Mouse (Mus musculus) olfactory bulb, adult 2 months (tissue): ENCODE results near the gene Ntn5. TPM values are rescaled to one million over a fixed set of nuclear protein-coding genes. Genes with fewer than 3 reads are reported as not detected.

Source experiments
- H3K27ac ChIP-seq: fragments of 200-500 bp; 2 replicates; pipeline ENCODE4 v1.5.1; 2012; ENCODE audit warnings: low read depth, low read length; ENCODE audit not compliant: insufficient read depth
- H3K4me1 ChIP-seq: fragments of 200-500 bp; 2 replicates; pipeline ENCODE4 v1.6.1; 2012; ENCODE audit warnings: low read length; ENCODE audit not compliant: control insufficient read depth, insufficient read depth
- H3K4me3 ChIP-seq: fragments of 200-500 bp; 2 replicates; pipeline ENCODE4 v1.5.1; 2012; ENCODE audit warnings: mild to moderate bottlenecking, low read depth, low read length, moderate library complexity; ENCODE audit not compliant: insufficient read depth
- CTCF ChIP-seq: fragments of 200-500 bp; IDR thresholded peaks from 2 replicates; pipeline ENCODE4 v1.5.1; 2012; ENCODE audit warnings: low read depth, mild to moderate bottlenecking, low read length, moderate library complexity; ENCODE audit not compliant: insufficient read depth
- POLR2A ChIP-seq: fragments of 200-500 bp; IDR thresholded peaks from 2 replicates; pipeline ENCODE4 v1.6.1; 2012; ENCODE audit warnings: mild to moderate bottlenecking, low read depth, low read length, moderate library complexity; ENCODE audit not compliant: insufficient read depth
- WGBS: fragments of 180-500 bp; shearing (Covaris S2); methylation state at CpG from one replicate; pipeline ENCODE4 v1.1.7; 2018; 5-methylcytosine and 5-hydroxymethylcytosine counted together
- polyA plus RNA-seq: library from polyadenylated mRNA; stranded (reverse); fragments of >200 nt; gene quantifications from 2 replicates; pipeline ENCODE4 v1.2.4, GENCODE M21; 2012; ENCODE audit warnings: low replicate concordance; ENCODE audit not compliant: missing spikeins, insufficient read depth, insufficient read length

The Ntn5 gene
- polyA plus RNA-seq, 1 experiment, result not detected

DNA sequence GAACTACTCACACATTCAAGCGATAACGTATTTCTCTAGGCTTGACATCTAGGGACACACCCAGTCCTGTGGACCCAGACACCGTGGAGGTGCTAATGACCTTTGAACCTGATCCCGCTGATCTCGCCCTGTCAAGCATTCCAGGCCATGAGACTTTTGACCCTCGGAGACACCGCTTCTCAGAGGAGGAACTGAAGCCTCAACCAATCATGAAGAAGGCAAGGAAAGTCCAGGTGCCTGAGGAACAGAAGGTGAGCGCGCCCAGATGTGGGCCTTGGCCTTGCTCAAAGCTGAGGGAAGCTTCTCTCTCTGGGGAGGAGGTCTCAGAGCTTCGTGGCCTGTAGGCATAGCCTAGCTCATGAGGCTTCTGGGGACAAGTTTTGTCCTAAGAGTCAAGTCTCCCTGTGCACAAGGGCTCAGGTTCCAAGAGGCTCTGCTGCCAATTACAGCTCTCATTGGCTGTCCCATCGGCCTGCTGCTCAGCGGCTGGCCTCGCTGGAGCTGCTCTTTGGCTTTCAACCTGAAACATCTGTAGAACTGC lies 24.5 kb downstream of the Ntn5 start:
- H3K4me1 ChIP-seq, result peaks cover 60% of the 10 kb centered on the region
- peak overlapping the region; percentile 26 for H3K4me3 ChIP-seq
- TF ChIP-seq CTCF (no peak), POLR2A (no peak)
- H3K27ac ChIP-seq, result peak overlapping the region; percentile 100
- 52% methylated on average over 13 of the region's 13 CpGs for WGBS

DNA sequence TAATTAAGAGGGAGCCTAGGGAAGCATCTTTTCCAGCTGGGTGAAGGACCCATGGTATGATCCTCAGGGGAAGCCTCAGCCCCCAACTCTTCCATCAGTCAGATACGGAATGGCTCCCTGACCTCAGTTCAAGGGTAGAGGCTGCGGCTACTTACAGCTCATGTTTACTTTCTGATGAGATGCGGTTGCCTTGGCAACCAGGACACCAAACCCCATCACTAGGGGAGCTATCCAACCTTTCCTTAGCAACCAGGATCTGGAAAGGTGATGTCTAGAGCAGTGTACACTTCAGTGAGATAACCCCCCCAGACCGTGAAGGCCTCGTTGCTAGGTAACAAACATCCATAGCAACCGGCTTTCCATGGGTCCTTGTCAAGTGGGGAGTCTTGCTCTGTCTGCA lies 25.2 kb downstream of the Ntn5 start:
- H3K27ac ChIP-seq, result peak overlapping the region; percentile 100
- WGBS, result 30% methylated on average over 6 of the region's 6 CpGs

DNA sequence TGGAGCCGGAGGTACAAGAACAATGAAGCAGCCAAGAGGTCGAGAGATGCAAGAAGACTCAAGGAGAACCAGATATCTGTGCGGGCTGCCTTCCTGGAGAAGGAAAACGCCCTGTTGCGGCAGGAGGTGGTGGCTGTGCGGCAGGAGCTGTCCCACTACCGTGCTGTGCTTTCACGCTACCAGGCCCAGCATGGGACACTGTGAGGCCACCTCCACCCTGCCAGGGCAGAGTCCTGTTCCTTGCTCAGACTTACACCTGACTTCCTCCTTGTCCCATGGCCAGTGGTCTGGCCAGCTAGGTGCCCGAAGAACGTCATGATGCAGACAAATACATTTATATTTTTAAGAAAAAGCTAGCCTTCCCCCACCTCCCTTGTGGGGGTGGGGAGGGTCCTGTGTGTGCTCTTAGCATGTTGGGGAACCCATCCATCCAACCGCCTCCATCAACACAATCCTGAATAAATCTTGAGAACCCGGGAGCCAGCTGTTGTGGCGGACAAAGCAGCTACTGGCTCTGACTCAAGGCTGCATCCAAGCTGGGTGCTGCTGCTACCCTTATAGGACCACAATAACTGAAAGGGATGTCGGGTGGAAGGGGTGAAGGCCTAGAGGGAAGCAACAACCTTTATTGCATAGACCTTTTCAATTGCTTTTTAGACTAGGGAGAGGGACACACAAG lies 26.0 kb downstream of the Ntn5 start:
- peaks cover 66% of the 10 kb centered on the region for H3K4me1 ChIP-seq
- H3K27ac ChIP-seq, result peak overlapping the region; percentile 100
- TF ChIP-seq CTCF (no peak), POLR2A (no peak)
- no peak overlapping the region for H3K4me3 ChIP-seq
- 51% methylated on average over 14 of the region's 14 CpGs for WGBS

More for the DNA sequence above, 25.2 kb downstream of the Ntn5 start:
- Histone ChIP-seq H3K4me1 (peaks cover 59% of the 10 kb centered on the region), H3K4me3 (no peak overlapping the region)
- TF ChIP-seq CTCF (no peak), POLR2A (no peak)

DNA sequence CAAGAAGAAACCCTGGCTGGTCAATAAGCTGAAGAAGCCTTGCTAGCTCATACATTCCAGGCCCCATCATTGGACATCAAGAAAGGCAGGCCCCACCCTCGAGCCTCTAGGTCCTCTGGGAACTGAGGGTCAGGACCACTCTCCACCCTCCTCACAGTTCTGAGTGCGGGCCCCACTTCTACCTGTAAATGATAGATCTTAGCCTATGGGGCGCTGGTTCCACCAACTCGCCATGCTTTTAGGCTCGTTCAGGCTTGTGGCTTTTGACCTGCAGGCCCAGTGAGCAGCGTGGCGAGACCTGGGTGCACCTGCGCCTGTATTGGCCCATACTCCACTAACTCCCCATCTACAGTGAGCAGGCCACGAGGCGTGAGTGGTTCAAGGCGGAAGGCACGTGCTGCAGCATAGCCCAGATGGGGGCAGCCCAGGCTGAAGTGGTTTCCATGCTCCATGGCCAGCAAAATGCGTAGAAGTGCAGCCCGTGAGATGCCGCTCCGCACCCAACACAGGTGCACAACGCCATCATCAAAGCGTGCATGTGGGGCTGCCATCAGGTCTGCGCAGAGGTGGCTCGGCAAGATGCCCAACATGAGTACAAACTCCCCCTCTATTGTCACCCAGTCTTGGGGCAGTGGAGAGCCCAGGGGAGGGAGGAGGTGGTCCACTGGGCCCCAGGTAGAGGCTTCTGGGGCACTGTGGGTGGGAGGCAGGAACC lies 26.8 kb downstream of the Ntn5 start:
- 90% methylated on average over 20 of the region's 20 CpGs for WGBS

DNA sequence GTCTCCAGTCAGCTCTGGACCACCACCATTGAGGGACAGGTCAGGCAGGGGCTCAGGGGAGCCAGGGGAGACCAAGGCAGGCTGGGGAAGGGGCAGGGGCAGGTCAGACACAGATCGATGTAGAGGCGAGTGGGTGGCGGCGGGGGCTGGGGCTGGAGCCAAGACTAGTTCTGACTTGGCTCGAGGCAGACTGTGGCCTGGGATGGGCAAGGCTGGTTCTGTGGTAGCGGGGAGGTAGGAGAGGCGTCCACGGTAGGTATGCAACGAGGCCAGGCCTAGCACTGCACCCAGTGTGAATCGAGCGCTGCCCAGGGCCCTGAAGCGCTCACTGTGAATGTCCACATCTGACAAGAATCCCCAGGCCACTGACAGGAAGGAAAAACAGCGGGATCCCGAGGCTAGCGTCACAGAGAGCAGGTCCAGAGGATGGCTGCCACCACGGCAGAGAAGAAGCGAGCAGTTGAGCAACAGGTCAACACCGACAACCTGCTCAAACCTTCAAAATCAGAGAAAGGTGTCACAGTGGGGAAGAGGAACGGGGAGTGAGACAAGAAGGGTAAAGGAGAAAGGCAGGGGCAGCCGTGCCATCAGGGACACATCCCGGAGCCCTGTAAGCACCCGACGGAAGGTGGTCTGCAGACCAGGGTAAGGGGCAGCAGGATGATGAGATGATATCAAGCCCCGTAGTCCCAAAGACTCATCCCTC lies 27.6 kb downstream of the Ntn5 start:
- peaks cover 76% of the 10 kb centered on the region for H3K4me1 ChIP-seq
- no peak overlapping the region for H3K4me3 ChIP-seq
- no peak overlapping the region for H3K27ac ChIP-seq
- TF ChIP-seq POLR2A (0 out of 2 replicates have a peak, but pooled peaks have one; percentile 25), CTCF (no peak)
- 78% methylated on average over 24 of the region's 24 CpGs for WGBS

More for the DNA sequence above, 26.8 kb downstream of the Ntn5 start:
- H3K27ac ChIP-seq, result no peak overlapping the region
- H3K4me1 ChIP-seq, result peaks cover 68% of the 10 kb centered on the region
- TF ChIP-seq CTCF (no peak), POLR2A (peak; percentile 26; the same call in 1 of the 2 replicates)
- no peak overlapping the region for H3K4me3 ChIP-seq

DNA sequence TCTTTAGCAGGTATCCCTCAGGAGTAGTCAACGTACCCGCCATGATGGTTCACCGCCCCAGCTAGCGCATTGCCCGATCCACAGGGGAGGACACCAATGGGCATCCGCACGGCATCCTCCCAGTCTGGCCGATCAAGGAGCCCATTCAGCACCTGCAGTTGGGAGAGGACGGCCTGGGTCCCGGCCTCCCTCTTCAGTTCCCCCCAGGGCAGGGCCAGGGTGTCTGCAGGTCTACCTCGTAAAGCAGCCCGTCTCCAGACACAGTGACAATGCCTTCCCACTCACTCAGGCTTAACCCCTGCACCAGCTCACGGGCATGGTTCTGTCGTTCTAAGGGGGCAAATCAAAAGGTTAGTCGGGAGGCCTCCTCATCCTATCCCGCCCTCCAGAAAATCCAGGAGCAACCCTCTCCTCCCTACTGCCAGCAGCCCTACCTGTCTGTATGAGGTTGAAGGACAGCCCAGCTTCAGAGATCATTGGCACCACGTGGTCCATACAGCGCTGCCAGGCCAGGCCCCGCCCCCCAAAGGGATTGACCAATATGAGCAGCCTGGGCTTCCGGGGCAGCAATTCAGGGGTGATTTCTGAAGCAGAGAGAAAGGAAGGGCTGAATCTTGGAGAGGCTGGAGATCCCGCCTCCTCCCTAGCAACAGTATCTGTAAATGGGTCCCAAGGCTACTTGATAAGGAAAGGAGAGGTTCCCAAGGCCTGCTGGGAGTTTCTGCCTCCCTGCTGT lies 28.4 kb downstream of the Ntn5 start:
- peaks cover 77% of the 10 kb centered on the region for H3K4me1 ChIP-seq
- no peak overlapping the region for H3K4me3 ChIP-seq
- H3K27ac ChIP-seq, result no peak overlapping the region
- WGBS, result 85% methylated on average over 21 of the region's 21 CpGs
- TF ChIP-seq CTCF (no peak), POLR2A (0 out of 2 replicates have a peak, but pooled peaks have one; percentile 13)

DNA sequence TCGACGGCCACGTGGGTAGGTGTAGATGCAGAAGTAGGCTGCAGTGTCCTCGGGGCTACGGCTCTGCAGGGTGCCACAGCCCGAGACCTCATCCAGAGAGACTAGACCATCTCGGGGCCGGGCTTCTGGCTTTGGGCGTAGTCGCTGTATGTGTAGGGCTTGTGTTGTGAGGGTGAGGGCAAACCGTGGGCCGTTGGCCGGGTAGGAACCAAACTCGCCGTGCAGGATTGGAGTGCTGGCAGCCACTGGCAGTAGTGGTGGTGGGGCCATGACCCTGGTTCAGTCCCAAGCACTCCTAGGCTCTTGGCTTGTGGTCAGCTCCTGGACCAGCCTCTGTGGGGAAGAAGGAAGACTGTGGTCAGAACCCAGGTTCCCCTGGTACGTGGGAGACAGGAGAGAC lies 29.6 kb downstream of the Ntn5 start:
- WGBS, result 93% methylated on average over 16 of the region's 16 CpGs
- H3K4me3 ChIP-seq, result no peak overlapping the region
- H3K27ac ChIP-seq, result no peak overlapping the region
- TF ChIP-seq POLR2A (no peak), CTCF (no peak)
- peaks cover 67% of the 10 kb centered on the region for H3K4me1 ChIP-seq

DNA sequence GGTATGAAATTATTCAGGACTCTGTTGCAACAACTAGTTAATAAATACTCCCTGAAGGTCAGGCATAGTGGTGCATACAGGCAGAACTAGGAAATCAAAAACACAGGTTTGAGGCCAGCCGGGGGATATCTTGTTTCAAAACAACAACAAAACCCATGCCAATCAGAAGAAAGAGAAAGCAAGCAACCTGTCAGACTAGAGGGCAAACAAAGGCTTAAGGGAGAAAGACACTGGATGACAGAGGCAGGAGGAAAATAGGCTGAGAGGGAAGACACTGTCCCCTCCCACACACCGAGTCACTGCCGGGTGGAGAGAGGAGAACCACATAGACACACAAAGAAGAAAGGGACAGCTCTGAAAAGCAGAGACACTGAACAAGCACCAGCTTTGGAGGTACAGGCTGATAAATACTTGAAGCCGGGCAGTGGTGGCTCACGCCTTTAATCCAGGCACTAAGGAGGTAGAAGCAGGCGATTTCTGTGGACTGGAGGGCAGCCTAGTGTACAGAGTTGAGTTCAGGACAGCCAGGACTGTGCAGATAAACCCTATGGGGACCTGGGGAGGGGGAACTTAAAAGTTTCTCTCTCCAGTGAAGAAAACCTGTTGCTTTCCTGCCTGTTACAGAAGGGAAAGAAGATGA lies 30.2 kb downstream of the Ntn5 start:
- H3K27ac ChIP-seq, result no peak overlapping the region
- no peak for TF ChIP-seq CTCF
- H3K4me3 ChIP-seq, result peak overlapping the region; percentile 72
- 50% methylated on average over 6 of the region's 6 CpGs for WGBS
- peaks cover 63% of the 10 kb centered on the region for H3K4me1 ChIP-seq
